Mouse (Mus musculus) brain, adult 2 months (tissue): ENCODE measurements around the gene Zdhhc13.

ENCODE experiments used
- DNase-seq: peaks from one replicate; pipeline ENCODE4 v3.0.0; 2011; ENCODE audit warnings: low read depth, low spot score

Gene Zdhhc13

GRCm38 (mm10) chr7:48788851-48789572 lies at the start of gene Zdhhc13:
Gene Zdhhc13 (plus strand): TSS chr7:48789003.
- DNase-seq, result peak; percentile 98

- peak; percentile 96 for DNase-seq
Observed at GRCm38 (mm10) chr7:48749298-48750163, 39.3 kb upstream of the Zdhhc13 start.

GRCm38 (mm10) chr7:48750164-48750809 lies 38.5 kb upstream of the Zdhhc13 start:
- DNase-seq, result no peak

GRCm38 (mm10) chr7:48751222-48751621 lies 37.6 kb upstream of the Zdhhc13 start:
- no peak for DNase-seq

GRCm38 (mm10) chr7:48754415-48754974 lies 34.3 kb upstream of the Zdhhc13 start:
- no peak for DNase-seq

- DNase-seq, result no peak
Observed at GRCm38 (mm10) chr7:48755825-48756224, 33.0 kb upstream of the Zdhhc13 start.

GRCm38 (mm10) chr7:48756306-48756931 lies 32.4 kb upstream of the Zdhhc13 start:
- DNase-seq, result peak; percentile 59

GRCm38 (mm10) chr7:48758083-48758482 lies 30.7 kb upstream of the Zdhhc13 start:
- DNase-seq, result no peak

- no peak for DNase-seq
Observed at GRCm38 (mm10) chr7:48760789-48761188, 28.0 kb upstream of the Zdhhc13 start.

GRCm38 (mm10) chr7:48762289-48762688 lies 26.5 kb upstream of the Zdhhc13 start:
- DNase-seq, result no peak

GRCm38 (mm10) chr7:48762721-48763120 lies 26.1 kb upstream of the Zdhhc13 start:
- DNase-seq, result no peak

- no peak for DNase-seq
Observed at GRCm38 (mm10) chr7:48765959-48766358, 22.8 kb upstream of the Zdhhc13 start.

- peak; percentile 61 for DNase-seq
Observed at GRCm38 (mm10) chr7:48769721-48770120, 19.1 kb upstream of the Zdhhc13 start.

GRCm38 (mm10) chr7:48772060-48772734 lies 16.6 kb upstream of the Zdhhc13 start:
- DNase-seq, result no peak

GRCm38 (mm10) chr7:48773333-48773732 lies 15.5 kb upstream of the Zdhhc13 start:
- no peak for DNase-seq

GRCm38 (mm10) chr7:48774633-48775032 lies 14.2 kb upstream of the Zdhhc13 start:
- DNase-seq, result no peak

- DNase-seq, result no peak
Observed at GRCm38 (mm10) chr7:48775436-48775835, 13.4 kb upstream of the Zdhhc13 start.

GRCm38 (mm10) chr7:48777721-48778504 lies 10.9 kb upstream of the Zdhhc13 start:
- DNase-seq, result peak; percentile 81

GRCm38 (mm10) chr7:48779110-48779509 lies 9.7 kb upstream of the Zdhhc13 start:
- DNase-seq, result peak; percentile 97

- DNase-seq, result no peak
Observed at GRCm38 (mm10) chr7:48782432-48782831, 6.4 kb upstream of the Zdhhc13 start.
